Mouse (Mus musculus) stomach, embryonic 15.5 days (tissue): ENCODE results near the gene Oprd1. TPM values are rescaled to one million over a fixed set of nuclear protein-coding genes. Genes with fewer than 3 reads are reported as not detected.

Source experiments
- ATAC-seq: fragments of 200-750 bp; cut with Nextera tagmentation; 2 replicates; pipeline ENCODE4 v1.8.0; 2017; ENCODE audit warnings: low read depth, moderate number of reproducible peaks, moderate TSS enrichment; ENCODE audit not compliant: insufficient read depth, low FRiP score
- H3K27ac ChIP-seq: fragments of 300-500 bp; sonication (generic); 2 replicates; pipeline ENCODE4 v1.5.1; 2015; ENCODE audit warnings: mild to moderate bottlenecking, inconsistent platforms
- H3K27me3 ChIP-seq: fragments of 300-500 bp; sonication (generic); replicated peaks from 2 replicates; pipeline ENCODE4 v1.6.1; 2015; ENCODE audit warnings: inconsistent platforms
- H3K36me3 ChIP-seq: fragments of 300-500 bp; sonication (generic); 2 replicates; pipeline ENCODE4 v1.6.1; 2015; ENCODE audit warnings: inconsistent platforms
- H3K4me1 ChIP-seq: fragments of 300-500 bp; sonication (generic); 2 replicates; pipeline ENCODE4 v1.6.1; 2015; ENCODE audit warnings: inconsistent platforms
- H3K4me2 ChIP-seq: fragments of 300-500 bp; sonication (generic); 2 replicates; pipeline ENCODE4 v1.6.1; 2015; ENCODE audit warnings: mild to moderate bottlenecking, inconsistent platforms
- H3K4me3 ChIP-seq: fragments of 300-500 bp; sonication (generic); replicated peaks from 2 replicates; pipeline ENCODE4 v1.5.1; 2015; ENCODE audit warnings: inconsistent platforms
- H3K9ac ChIP-seq: fragments of 300-500 bp; sonication (generic); 2 replicates; pipeline ENCODE4 v1.6.1; 2015; ENCODE audit warnings: inconsistent platforms
- H3K9me3 ChIP-seq: fragments of 300-500 bp; sonication (generic); 2 replicates; pipeline ENCODE4 v1.6.1; 2016; ENCODE audit warnings: inconsistent platforms
- WGBS: fragments of 180-500 bp; shearing (Covaris S2); methylation state at CpG from one replicate; pipeline ENCODE4 v1.1.7; 2015; 5-methylcytosine and 5-hydroxymethylcytosine counted together
- polyA plus RNA-seq: library from polyadenylated mRNA; unstranded; fragments of >200 nt; fragmentation: Nextera tagmentation; extraction: Ambion mirVana; gene quantifications from 2 replicates; pipeline ENCODE4 v1.2.1, GENCODE M21; 2015

The Oprd1 gene
- polyA plus RNA-seq, 1 experiment from 2014 or later, result 0.27 TPM

- no peak overlapping the region for H3K4me2 ChIP-seq
- H3K27me3 ChIP-seq, result 0 out of 2 replicates have a peak, but pooled peaks cover 6% of the 10 kb centered on the region
- H3K9me3 ChIP-seq, result no peaks in the 10 kb centered on the region
- H3K4me3 ChIP-seq, result no peak overlapping the region
- WGBS, result 76% methylated on average over 4 of the region's 4 CpGs
- no peaks in the 10 kb centered on the region for H3K36me3 ChIP-seq
- 0 out of 2 replicates have a peak, but pooled peaks cover 3% of the 10 kb centered on the region for H3K4me1 ChIP-seq
- no peak for ATAC-seq
- no peak overlapping the region for H3K9ac ChIP-seq
- H3K27ac ChIP-seq, result no peak overlapping the region
Measured at GRCm38 (mm10) chr4:132111227-132111626, 33.1 kb downstream of the Oprd1 start.

- 84% methylated on average over 7 of the region's 7 CpGs for WGBS
- Histone ChIP-seq H3K4me3 (no peak overlapping the region), H3K4me2 (no peak overlapping the region), H3K9ac (no peak overlapping the region), H3K36me3 (no peaks in the 10 kb centered on the region), H3K27me3 (0 out of 2 replicates have a peak, but pooled peaks cover 4% of the 10 kb centered on the region), H3K9me3 (no peaks in the 10 kb centered on the region), H3K27ac (no peak overlapping the region), H3K4me1 (0 out of 2 replicates have a peak, but pooled peaks cover under 1% of the 10 kb centered on the region)
- no peak for ATAC-seq
Measured at GRCm38 (mm10) chr4:132108221-132108620, 36.1 kb downstream of the Oprd1 start.

DNA sequence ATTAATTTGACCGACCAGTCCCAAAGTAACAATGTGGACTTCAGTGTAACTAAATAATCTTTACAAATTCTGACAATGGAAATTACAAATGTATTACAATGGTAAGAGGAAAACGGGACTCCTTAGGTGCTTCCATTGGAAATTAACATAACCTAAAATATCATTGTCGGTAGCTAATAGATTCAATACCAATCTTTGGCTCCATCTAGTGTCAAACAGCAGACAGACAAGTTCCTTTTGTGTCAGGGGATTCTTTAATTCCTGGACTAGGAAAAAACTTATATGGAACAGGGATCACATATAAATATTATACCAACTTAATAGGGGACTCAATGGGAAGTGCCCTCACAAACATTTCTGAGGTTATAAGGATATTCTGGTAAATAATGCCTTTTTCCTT, 43.1 kb downstream of the Oprd1 start:
- Histone ChIP-seq H3K4me1 (peaks cover 7% of the 10 kb centered on the region; the same call in 1 of the 2 replicates), H3K4me3 (no peak overlapping the region), H3K27me3 (no peaks in the 10 kb centered on the region), H3K27ac (no peak overlapping the region), H3K9me3 (no peaks in the 10 kb centered on the region), H3K36me3 (no peaks in the 10 kb centered on the region), H3K9ac (no peak overlapping the region), H3K4me2 (no peak overlapping the region)
- ATAC-seq, result no peak
- 21% methylated on average over 3 of the region's 3 CpGs for WGBS

- Histone ChIP-seq H3K36me3 (no peaks in the 10 kb centered on the region), H3K4me3 (no peak overlapping the region), H3K27ac (no peak overlapping the region), H3K4me2 (no peak overlapping the region), H3K4me1 (peaks cover 7% of the 10 kb centered on the region; the same call in 1 of the 2 replicates), H3K9ac (no peak overlapping the region), H3K9me3 (no peaks in the 10 kb centered on the region), H3K27me3 (no peaks in the 10 kb centered on the region)
- ATAC-seq, result no peak
- 67% methylated on average over 5 of the region's 5 CpGs for WGBS
Measured at GRCm38 (mm10) chr4:132099548-132099947, 44.7 kb downstream of the Oprd1 start.

DNA sequence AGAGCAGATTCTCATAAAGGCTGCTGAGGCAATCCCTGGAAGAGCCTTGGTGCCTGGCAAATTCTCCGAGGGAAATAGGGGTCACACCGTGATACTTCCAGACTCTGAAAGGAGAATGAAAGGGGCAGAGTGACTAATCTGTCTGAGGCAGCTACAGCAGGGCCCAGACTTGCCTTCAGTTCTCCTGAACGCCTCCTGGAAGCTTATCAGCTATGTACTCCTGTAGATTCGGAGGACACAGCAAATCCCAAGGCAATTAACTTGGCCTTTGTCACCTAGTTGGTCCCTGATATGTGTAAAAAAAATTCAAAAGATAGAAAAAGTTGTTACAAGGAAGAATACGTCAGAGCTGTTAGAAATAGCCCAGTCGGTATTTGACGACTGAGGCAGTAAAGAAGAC, 49.2 kb downstream of the Oprd1 start:
- Histone ChIP-seq H3K36me3 (no peaks in the 10 kb centered on the region), H3K27ac (no peak overlapping the region), H3K9ac (no peak overlapping the region), H3K4me3 (no peak overlapping the region), H3K27me3 (no peaks in the 10 kb centered on the region), H3K9me3 (no peaks in the 10 kb centered on the region), H3K4me2 (no peak overlapping the region), H3K4me1 (peaks cover 7% of the 10 kb centered on the region; the same call in 1 of the 2 replicates)
- WGBS, result 65% methylated on average over 7 of the region's 7 CpGs
- ATAC-seq, result no peak

GRCm38 (mm10) chr4:132093928-132094327, 50.4 kb downstream of the Oprd1 start:
- WGBS, result 79% methylated on average over 5 of the region's 5 CpGs
- H3K36me3 ChIP-seq, result no peaks in the 10 kb centered on the region
- H3K4me2 ChIP-seq, result no peak overlapping the region
- ATAC-seq, result no peak
- peaks cover 7% of the 10 kb centered on the region; the same call in 1 of the 2 replicates for H3K4me1 ChIP-seq
- no peaks in the 10 kb centered on the region for H3K9me3 ChIP-seq
- no peak overlapping the region for H3K4me3 ChIP-seq
- H3K9ac ChIP-seq, result no peak overlapping the region
- H3K27ac ChIP-seq, result no peak overlapping the region
- H3K27me3 ChIP-seq, result no peaks in the 10 kb centered on the region

DNA sequence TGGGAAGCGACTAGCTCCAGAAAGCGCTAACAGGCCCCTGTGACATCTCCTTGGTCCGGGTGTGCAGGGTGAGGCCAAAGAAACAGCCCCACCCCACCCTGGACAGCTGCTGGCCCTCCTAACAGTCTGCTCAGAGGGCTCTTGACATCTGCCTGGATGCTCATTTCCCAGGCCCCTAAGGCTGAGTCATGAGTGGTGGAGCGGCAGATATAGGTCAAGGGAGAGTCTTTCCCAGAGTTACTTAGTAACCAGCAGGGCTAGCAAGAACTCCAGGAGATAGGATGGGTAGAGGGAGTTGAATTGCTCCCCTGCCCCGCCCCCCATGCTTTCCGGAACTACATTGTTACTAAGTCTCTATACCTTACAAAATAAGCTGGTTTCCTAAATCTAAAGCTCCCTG, 51.1 kb downstream of the Oprd1 start:
- ATAC-seq, result no peak
- peaks cover 7% of the 10 kb centered on the region; the same call in 1 of the 2 replicates for H3K4me1 ChIP-seq
- H3K27me3 ChIP-seq, result no peaks in the 10 kb centered on the region
- 75% methylated on average over 6 of the region's 6 CpGs for WGBS
- no peak overlapping the region for H3K9ac ChIP-seq
- H3K4me2 ChIP-seq, result no peak overlapping the region
- no peak overlapping the region for H3K4me3 ChIP-seq
- H3K27ac ChIP-seq, result no peak overlapping the region
- H3K36me3 ChIP-seq, result no peaks in the 10 kb centered on the region
- H3K9me3 ChIP-seq, result no peaks in the 10 kb centered on the region

DNA sequence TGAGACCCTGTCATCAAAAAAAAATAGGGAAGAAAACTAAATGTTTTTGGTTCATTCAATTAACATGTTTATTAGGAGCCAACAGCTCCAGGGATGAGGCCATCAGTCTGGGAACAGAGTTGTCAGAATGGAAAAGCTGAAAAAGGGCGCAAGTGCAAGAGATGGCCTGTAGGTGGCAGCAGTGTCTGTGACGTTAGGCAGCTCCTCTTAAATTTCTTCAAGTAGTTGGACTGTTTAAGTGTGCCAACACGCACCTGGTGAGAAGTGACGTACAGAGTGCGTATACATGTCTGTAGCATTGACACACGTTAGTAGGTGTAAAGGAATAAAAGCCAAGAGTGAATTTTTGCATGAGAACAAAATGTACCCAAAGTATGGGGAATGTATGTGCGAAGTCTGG, 55.4 kb downstream of the Oprd1 start:
- WGBS, result 16% methylated on average over 7 of the region's 7 CpGs
- Histone ChIP-seq H3K9me3 (no peaks in the 10 kb centered on the region), H3K27me3 (no peaks in the 10 kb centered on the region), H3K9ac (no peak overlapping the region), H3K4me1 (no peaks in the 10 kb centered on the region), H3K4me3 (no peak overlapping the region), H3K36me3 (no peaks in the 10 kb centered on the region), H3K4me2 (no peak overlapping the region), H3K27ac (no peak overlapping the region)
- no peak for ATAC-seq

DNA sequence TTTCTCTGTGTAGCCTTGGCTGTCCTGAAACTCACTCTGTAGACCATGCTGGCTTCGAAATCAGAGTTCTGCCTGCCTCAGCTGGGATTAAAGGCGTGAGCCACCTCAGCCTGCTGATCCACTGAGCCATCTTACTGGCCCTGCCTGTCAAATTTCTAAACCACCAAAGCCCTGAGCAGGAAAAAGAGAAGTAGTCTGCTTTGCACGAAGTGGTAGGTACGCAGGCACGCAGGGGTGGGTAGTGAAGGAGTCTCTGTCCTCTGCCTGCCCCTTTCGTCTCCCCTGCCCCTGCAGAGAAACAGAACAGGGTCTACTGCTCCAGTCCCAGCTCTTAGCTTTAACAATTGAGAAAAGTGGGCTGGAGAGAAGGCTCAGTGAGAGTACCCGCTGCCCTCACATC, 59.2 kb downstream of the Oprd1 start:
- ATAC-seq, result no peak
- Histone ChIP-seq H3K4me2 (no peak overlapping the region), H3K27me3 (no peaks in the 10 kb centered on the region), H3K4me1 (no peaks in the 10 kb centered on the region), H3K9me3 (no peaks in the 10 kb centered on the region), H3K4me3 (no peak overlapping the region), H3K27ac (no peak overlapping the region), H3K36me3 (no peaks in the 10 kb centered on the region), H3K9ac (no peak overlapping the region)
- 83% methylated on average over 7 of the region's 7 CpGs for WGBS

GRCm38 (mm10) chr4:132080492-132080983, 63.7 kb downstream of the Oprd1 start:
- Histone ChIP-seq H3K36me3 (no peaks in the 10 kb centered on the region), H3K4me3 (no peak overlapping the region), H3K9ac (no peak overlapping the region), H3K27ac (no peak overlapping the region), H3K4me1 (0 out of 2 replicates have a peak, but pooled peaks cover 14% of the 10 kb centered on the region), H3K4me2 (no peak overlapping the region), H3K9me3 (no peaks in the 10 kb centered on the region), H3K27me3 (no peaks in the 10 kb centered on the region)
- ATAC-seq, result no peak
- WGBS, result 60% methylated on average over 4 of the region's 4 CpGs

GRCm38 (mm10) chr4:132079555-132080275, 64.6 kb downstream of the Oprd1 start:
- no peak overlapping the region for H3K9ac ChIP-seq
- H3K4me3 ChIP-seq, result no peak overlapping the region
- H3K27ac ChIP-seq, result no peak overlapping the region
- 13% methylated on average over 19 of the region's 19 CpGs for WGBS
- no peaks in the 10 kb centered on the region for H3K9me3 ChIP-seq
- no peaks in the 10 kb centered on the region for H3K27me3 ChIP-seq
- H3K36me3 ChIP-seq, result no peaks in the 10 kb centered on the region
- peak overlapping the region; percentile 36; the same call in 1 of the 2 replicates for H3K4me2 ChIP-seq
- 0 out of 2 replicates have a peak, but pooled peaks cover 14% of the 10 kb centered on the region for H3K4me1 ChIP-seq
- ATAC-seq, result no peak

DNA sequence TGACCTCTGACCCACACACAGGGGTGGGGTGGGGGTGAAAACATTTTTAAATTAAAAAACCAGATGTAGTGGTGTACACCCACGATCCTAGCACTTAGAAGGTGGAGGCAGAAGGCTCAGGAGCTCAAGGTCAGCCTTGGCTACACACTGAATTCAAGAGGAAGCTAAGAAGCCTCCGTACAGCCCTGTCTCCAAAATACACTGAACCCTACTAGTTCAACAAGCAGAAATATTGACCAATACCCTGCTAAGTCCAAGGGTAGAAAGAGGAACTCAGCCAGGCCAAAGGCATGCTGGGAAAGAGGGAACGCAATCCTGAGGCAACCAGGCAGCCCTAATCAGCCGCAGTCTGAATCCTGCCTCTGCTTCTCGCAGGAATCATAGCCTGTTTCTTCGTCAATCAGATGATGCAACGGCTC, 66.0 kb downstream of the Oprd1 start:
- H3K9me3 ChIP-seq, result no peaks in the 10 kb centered on the region
- H3K4me1 ChIP-seq, result 0 out of 2 replicates have a peak, but pooled peaks cover 14% of the 10 kb centered on the region
- no peak for ATAC-seq
- H3K4me2 ChIP-seq, result no peak overlapping the region
- no peak overlapping the region for H3K9ac ChIP-seq
- no peak overlapping the region for H3K4me3 ChIP-seq
- no peaks in the 10 kb centered on the region for H3K36me3 ChIP-seq
- no peak overlapping the region for H3K27ac ChIP-seq
- WGBS, result 58% methylated on average over 7 of the region's 7 CpGs
- H3K27me3 ChIP-seq, result no peaks in the 10 kb centered on the region
